Mouse (Mus musculus) thymus, postnatal 0 days (tissue): ENCODE measurements around the gene Dhx33. TPM values are rescaled to one million over a fixed set of nuclear protein-coding genes. Genes with fewer than 3 reads are reported as not detected.

Experiments
- DNase-seq: peaks from one replicate; pipeline ENCODE4 v3.0.0-alpha.2; 2015; ENCODE audit warnings: low spot score
- polyA plus RNA-seq: library from polyadenylated mRNA; unstranded; fragments of >200 nt; fragmentation: Nextera tagmentation; extraction: Ambion mirVana; gene quantifications from 2 replicates; pipeline ENCODE4 v1.2.1, GENCODE M21; 2015

The Dhx33 gene
- polyA plus RNA-seq, result 7.4 and 7.5 TPM in 2 replicates

- DNase-seq, result peak; percentile 97
These were observed at the start of gene Dhx33 for GRCm38 (mm10) chr11:71004316-71004773. TSS of gene Dhx33 (minus strand) at chr11:71004437.

GRCm38 (mm10) chr11:71052554-71052953 lies 48.3 kb upstream of the Dhx33 start:
- DNase-seq, result no peak

- no peak for DNase-seq
These were observed 35.5 kb upstream of the Dhx33 start for GRCm38 (mm10) chr11:71039526-71040298.

DNA sequence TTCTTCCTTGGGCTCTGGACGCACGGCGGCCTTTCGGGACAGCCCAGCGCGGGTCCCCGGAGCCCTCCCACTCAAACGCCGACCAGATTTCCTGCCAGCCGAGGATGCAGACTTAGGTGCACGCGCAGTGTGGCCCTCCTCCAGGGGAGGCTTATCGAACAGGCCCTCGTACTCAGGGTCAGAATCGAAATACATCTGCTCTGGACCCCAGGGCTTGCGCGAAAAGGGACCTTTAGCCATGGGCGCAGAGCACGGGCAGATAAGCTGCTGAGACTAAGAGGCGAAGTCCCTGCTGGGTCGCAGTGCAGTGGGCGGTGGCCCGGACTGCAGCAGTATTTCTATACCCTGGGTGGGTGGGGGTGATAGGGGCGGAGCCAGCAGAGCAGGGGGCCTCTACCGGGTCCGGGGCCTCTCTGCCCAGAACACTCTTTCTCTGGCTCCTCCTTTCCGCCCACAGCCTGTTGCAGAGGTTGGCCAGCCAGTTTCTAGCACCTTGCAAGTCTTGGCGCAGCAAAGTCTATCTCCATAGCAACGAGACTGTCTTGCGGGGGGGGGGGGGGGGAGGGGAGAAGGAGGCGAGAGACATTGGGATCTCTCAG lies 29.0 kb upstream of the Dhx33 start, which contains the start of gene 6330403K07Rik:
TSS of gene 6330403K07Rik (minus strand) at position 351 of the 599 bp plus-strand sequence.
- DNase-seq, result no peak

DNA sequence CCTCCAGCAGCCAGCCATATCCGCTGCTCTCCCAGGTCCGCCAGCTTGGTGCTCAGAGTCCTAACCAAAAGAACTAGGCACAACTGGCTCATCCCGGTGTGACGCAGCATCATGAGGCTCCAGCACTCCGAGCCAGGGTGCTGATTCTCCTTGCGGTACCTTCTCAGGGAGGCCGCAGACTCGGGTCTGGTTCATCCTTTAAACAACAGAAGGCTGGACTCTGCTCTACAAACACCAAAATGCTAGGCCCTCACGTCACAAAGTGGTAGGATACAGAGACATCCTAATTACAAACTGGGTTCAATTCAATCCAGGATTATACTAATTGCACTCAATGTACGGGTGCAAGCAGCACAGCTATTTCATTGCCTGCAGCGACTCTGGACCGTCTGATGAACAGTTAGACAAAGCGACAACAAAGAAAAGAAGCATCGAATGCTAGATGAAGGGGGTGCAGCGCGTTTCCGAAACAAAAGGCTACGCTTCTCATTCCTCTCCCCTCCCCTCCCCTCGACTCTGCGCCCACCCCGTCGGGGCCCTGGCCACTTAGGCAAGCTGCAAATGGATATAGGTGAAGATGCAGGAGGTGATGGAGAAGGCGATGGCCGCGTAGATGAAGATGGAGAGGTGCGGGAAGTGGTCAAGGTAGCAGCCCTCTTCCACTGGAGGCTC lies 28.4 kb upstream of the Dhx33 start:
- no peak for DNase-seq

DNA sequence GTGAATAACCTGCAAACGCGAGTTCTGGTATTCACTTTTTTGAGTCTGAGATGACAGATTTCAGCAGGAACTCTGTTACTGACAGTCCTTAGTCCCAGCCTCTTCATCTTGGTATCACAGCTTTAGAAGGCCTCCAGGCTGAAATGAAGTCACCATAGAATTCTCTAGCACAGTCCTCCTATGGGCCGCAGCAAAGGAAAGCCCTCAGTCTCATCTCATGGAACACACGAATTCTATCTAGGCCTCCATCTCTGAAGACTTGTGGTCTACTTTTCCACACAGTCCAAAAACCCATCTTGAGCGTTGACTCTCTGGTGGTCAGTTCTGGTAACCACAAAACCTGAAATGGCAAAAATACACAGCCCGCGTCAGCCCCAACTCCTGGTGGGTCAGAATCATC lies 27.8 kb upstream of the Dhx33 start:
- no peak for DNase-seq

DNA sequence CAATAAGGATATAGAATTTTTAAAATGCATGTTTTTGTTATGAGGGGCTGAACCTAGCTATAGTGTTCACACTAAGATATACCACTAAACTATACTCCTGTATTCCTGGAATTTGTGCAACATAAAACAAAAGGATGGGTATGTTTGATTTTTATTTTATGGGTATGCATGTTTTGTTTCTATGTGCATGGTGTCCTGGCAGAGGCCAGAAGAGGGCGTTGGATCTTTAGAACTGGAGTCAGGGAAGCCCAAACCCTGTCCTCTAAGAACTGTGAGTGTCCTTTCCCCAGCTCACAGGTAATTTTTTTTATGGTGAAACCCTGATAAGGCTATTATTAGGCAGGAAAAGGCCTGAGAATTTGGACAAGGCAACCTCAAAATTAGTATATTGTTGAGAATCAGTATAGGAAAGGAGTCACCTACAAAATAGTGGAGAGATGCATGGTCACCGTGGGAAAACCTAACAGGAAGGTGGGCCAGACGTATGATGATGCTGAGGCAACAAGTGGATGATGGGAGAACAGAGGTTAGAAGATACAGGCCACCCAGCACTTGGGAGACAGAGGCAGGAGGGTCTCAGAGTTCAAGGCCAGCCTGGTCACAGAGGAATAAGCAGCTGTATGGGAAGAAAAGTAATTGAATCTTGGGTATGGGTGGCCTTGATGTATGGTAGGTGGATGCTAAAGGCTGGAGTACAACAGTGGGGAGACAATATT lies 25.3 kb upstream of the Dhx33 start:
- no peak for DNase-seq

GRCm38 (mm10) chr11:71028280-71028679 lies 24.0 kb upstream of the Dhx33 start:
- no peak for DNase-seq

GRCm38 (mm10) chr11:71019201-71020068 lies 15.2 kb upstream of the Dhx33 start, which contains the start of the genes Mis12 and Derl2:
TSS of gene Mis12 (plus strand) at chr11:71019611.
TSS of gene Derl2 (minus strand) at chr11:71019841.
- DNase-seq, result peak; percentile 99

GRCm38 (mm10) chr11:71018416-71019200 lies 14.4 kb upstream of the Dhx33 start:
- DNase-seq, result no peak

- no peak for DNase-seq
These were observed 12.8 kb upstream of the Dhx33 start for GRCm38 (mm10) chr11:71017051-71017450.

DNA sequence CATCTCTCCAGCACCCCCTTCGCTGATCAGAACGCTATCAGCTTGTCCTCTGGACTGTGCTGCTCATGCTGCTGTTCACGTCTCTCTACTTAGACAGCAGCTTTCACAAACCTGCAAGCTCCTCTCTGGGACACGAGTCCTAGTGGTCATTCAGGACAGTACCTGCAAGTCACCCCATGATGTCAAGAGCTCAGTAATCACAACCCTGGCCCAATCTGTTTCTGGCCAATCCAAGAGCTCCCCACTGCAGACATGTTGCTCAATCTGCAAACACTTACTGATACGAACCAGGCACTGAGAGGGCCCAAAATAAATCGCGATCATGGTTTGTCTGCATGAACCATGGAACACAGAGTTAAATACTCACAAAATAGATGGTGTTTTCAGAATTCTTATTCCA lies 8.5 kb upstream of the Dhx33 start:
- DNase-seq, result no peak

GRCm38 (mm10) chr11:71008321-71008720 lies 4.1 kb upstream of the Dhx33 start:
- DNase-seq, result no peak

GRCm38 (mm10) chr11:71007831-71008230 lies 3.6 kb upstream of the Dhx33 start:
- DNase-seq, result no peak

GRCm38 (mm10) chr11:71007026-71007425 lies 2.8 kb upstream of the Dhx33 start:
- DNase-seq, result no peak

DNA sequence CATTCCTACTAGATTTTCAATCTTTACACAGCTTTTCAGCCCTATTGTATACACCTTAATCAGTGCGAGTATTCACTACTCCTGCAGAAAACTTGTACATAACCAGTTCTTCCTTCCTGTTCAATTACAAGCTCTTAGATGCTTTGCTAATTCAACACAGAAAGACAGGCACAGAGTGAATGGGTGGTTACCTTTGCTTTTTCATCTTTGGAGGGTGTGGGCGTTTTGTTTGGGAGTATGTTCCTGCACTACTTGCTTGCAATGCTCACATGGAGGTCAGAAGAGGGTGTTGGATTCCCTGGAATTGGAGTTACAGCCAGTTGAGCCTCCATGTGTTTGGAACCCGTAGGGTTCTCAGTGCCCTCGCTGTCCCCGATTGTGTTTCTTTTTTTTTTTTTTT lies 809 bp upstream of the Dhx33 start:
- DNase-seq, result peak; percentile 16

DNA sequence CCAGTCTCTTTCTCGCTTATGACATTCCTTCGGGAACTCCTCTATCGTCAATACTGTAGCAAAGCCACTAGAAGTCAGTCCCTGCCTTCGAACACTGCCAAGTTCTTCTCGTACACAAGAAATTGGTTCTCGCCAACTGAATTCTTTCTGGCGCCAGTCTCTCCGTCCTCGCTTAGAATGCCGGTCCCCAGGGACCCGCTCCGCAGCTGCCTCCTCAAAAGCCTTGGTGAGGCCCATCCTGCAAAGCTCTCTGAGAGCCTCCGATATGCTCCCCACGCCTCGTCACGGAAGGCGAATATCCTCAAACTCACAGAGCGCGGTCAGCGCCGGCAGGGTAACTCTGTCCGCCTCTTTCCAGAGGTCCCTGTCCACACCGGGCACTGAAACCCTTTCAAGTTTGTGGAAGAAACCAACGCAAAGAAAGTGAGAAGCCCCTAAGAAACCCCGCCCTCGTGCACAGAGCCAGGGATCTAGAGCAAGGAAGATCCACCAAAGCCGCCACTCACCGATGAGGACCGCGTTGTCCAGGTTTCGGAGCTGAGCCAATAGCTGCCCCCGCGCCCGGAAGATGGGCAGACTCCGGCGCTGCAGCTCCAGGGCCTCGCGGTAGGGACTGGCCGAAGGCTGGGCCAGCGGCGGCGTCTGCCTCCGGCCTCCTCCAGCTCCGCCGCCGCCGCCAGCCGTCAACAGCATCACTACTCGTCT lies 474 bp downstream of the Dhx33 start:
- DNase-seq, result peak; percentile 4

- DNase-seq, result no peak
These were observed 3.1 kb downstream of the Dhx33 start for GRCm38 (mm10) chr11:71001167-71001566.
